Mouse (Mus musculus) limb, embryonic 12.5 days (tissue): ENCODE data around the gene Ccdc36. TPM values are rescaled to one million over a fixed set of nuclear protein-coding genes. Genes with fewer than 3 reads are reported as not detected.

ENCODE experiments used
- ATAC-seq: fragments of 200-750 bp; cut with Nextera tagmentation; 2 replicates; pipeline ENCODE4 v1.8.0; 2017; ENCODE audit warnings: low read depth, moderate TSS enrichment; ENCODE audit not compliant: insufficient number of reproducible peaks, insufficient read depth, low FRiP score, low TSS enrichment
- H3K27ac ChIP-seq: fragments of 300-500 bp; sonication (generic); 2 replicates; pipeline ENCODE4 v1.5.1; 2016; ENCODE audit warnings: mild to moderate bottlenecking, moderate library complexity
- H3K27me3 ChIP-seq: fragments of 300-500 bp; sonication (generic); 2 replicates; pipeline ENCODE4 v1.6.1; 2016; ENCODE audit warnings: mild to moderate bottlenecking, moderate library complexity
- H3K36me3 ChIP-seq: fragments of 300-500 bp; sonication (generic); 2 replicates; pipeline ENCODE4 v1.6.1; 2016; ENCODE audit warnings: mild to moderate bottlenecking, moderate library complexity
- H3K4me1 ChIP-seq: fragments of 300-500 bp; sonication (generic); replicated peaks from 2 replicates; pipeline ENCODE4 v1.6.1; 2016
- H3K4me2 ChIP-seq: fragments of 300-500 bp; sonication (generic); 2 replicates; pipeline ENCODE4 v1.6.1; 2016; ENCODE audit warnings: mild to moderate bottlenecking, moderate library complexity
- H3K4me3 ChIP-seq: fragments of 300-500 bp; sonication (generic); replicated peaks from 2 replicates; pipeline ENCODE4 v1.5.1; 2016; ENCODE audit warnings: mild to moderate bottlenecking
- H3K9ac ChIP-seq: fragments of 300-500 bp; sonication (generic); replicated peaks from 2 replicates; pipeline ENCODE4 v1.6.1; 2016; ENCODE audit warnings: mild to moderate bottlenecking, moderate library complexity
- H3K9me3 ChIP-seq: fragments of 300-500 bp; sonication (generic); 2 replicates; pipeline ENCODE4 v1.6.1; 2016; ENCODE audit warnings: mild to moderate bottlenecking, moderate library complexity
- WGBS: fragments of 180-500 bp; shearing (Covaris S2); methylation state at CpG from one replicate; pipeline ENCODE4 v1.1.7; 2016; 5-methylcytosine and 5-hydroxymethylcytosine counted together
- polyA plus RNA-seq: library from polyadenylated mRNA; unstranded; fragments of >200 nt; fragmentation: Nextera tagmentation; extraction: Ambion mirVana; gene quantifications from 2 replicates; pipeline ENCODE4 v1.2.1, GENCODE M21; 2016

The Ccdc36 gene
- 2.1 and 2.4 TPM in 2 replicates for polyA plus RNA-seq

DNA sequence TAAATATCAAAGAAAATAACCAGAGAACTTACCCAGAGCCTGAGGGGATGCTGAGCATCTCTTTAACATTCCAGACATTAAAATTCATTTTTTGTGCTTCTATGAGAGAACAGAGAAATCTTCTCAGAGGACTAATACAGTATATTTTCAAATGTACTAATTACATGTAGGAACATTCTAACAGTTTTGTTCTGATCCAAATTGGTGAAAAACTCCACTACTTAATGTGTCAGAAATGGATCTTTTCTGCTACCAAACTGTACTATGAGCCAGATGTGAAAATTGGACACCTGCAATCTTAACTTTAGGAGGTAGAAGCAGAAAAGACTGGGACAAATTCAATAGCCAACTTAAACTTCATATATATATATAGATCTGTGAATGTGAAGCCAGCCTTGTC, at the start of gene Ccdc36:
Gene Ccdc36 (minus strand): TSS at position 101 of the 400 bp plus-strand sequence.
- Histone ChIP-seq H3K9ac (no peak within 1 kb of the TSS), H3K9me3 (no peaks in the 10 kb centered on the region), H3K4me3 (no peak within 1 kb of the TSS), H3K36me3 (no peaks in the 10 kb centered on the region), H3K27ac (no peak within 1 kb of the TSS), H3K4me1 (0 out of 2 replicates have a peak, but pooled peaks cover 5% of the 10 kb centered on the region), H3K27me3 (no peaks in the 10 kb centered on the region), H3K4me2 (no peak within 1 kb of the TSS)
- ATAC-seq, result no peak

DNA sequence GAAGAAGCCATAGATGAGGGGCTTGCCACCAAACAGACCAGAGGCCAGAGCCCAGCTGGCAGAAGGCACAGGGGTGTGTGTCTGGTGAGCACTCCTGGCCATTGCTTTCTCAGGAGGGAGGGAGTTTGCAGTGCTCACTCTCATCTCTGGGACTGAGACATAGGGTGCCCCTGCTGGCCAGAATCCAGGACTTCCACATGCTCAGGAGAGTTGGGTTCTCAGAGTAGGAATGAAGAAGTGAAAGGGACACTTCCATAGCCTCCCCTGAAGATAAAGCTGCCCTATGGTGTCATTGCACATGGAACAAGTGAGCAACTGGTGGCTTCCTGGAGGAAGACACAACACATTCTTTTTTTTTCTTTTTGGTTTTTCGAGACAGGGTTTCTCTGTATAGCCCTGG, 46.2 kb upstream of the Ccdc36 start:
- Histone ChIP-seq H3K27ac (no peak overlapping the region), H3K36me3 (no peaks in the 10 kb centered on the region), H3K9me3 (no peaks in the 10 kb centered on the region), H3K27me3 (no peaks in the 10 kb centered on the region), H3K4me1 (peaks cover 7% of the 10 kb centered on the region), H3K4me2 (no peak overlapping the region), H3K4me3 (no peak overlapping the region), H3K9ac (no peak overlapping the region)
- WGBS, result 53% methylated on average over 1 of the region's 1 CpGs
- ATAC-seq, result no peak

DNA sequence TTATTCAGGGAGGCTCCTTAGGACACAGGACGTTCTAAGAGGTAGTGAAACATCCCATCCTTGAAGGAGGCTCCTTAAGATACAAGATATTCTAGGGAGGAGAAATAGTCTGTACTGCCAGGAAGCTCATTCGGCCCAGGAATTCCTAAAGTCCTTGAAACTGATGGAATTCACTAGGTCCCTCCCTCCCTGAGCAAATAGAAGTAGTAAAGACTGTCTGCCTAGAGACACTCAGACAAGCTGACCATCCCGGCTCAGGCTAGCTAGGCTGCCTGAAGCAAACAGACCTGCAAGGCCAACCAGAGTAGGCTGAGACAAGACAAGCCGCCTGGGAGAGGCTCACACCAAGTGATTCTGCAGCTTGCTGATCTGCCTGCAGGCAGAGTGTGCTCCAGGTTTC, 41.6 kb upstream of the Ccdc36 start:
- Histone ChIP-seq H3K36me3 (peaks cover 30% of the 10 kb centered on the region), H3K4me2 (no peak overlapping the region), H3K4me3 (no peak overlapping the region), H3K9me3 (peaks cover 3% of the 10 kb centered on the region; the same call in 1 of the 2 replicates), H3K27ac (no peak overlapping the region), H3K4me1 (no peaks in the 10 kb centered on the region), H3K9ac (no peak overlapping the region), H3K27me3 (no peaks in the 10 kb centered on the region)
- no peak for ATAC-seq
- WGBS, result 68% methylated on average over 4 of the region's 4 CpGs

DNA sequence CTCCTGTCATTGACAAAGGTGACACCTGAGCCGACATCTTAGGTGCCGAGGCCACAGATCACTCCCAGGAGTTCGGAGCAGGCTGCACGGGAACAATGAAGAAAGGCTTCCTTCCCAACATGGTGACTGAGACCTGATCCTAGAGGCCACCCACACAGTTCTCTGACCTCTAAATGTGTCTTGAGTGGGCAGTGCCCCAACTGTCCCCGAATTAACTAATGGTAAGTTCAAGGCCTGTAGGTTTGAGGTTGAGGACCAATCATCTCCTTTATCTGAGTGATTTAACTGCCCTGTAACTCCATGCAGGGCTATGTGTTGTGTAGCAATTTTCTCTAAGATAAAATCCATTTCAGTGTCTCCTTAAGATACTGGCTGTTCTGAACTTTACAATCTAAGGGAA, 41.1 kb upstream of the Ccdc36 start:
- no peak overlapping the region for H3K4me3 ChIP-seq
- no peak for ATAC-seq
- no peak overlapping the region for H3K9ac ChIP-seq
- H3K4me2 ChIP-seq, result no peak overlapping the region
- H3K4me1 ChIP-seq, result no peaks in the 10 kb centered on the region
- H3K36me3 ChIP-seq, result peaks cover 34% of the 10 kb centered on the region
- WGBS, result 79% methylated on average over 5 of the region's 5 CpGs
- H3K27ac ChIP-seq, result no peak overlapping the region
- H3K9me3 ChIP-seq, result peaks cover 3% of the 10 kb centered on the region; the same call in 1 of the 2 replicates
- no peaks in the 10 kb centered on the region for H3K27me3 ChIP-seq

DNA sequence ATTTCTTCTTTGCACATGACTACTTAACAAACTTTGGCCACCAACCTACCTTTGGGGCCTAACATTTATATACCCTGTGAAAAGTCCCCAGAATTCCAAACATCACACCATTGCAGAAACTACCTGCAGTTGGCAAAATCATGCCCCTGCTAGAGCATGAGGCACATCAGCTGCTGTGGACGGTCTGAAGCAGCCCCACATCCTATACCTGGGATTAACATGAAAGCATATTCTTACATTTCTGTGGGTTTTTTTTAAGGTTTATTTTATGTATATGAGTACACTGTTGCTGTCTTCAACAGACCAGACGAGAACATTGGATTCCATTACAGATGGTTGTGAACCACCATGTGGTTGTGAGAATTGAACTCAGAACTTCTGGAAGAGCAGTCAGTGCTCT, 37.9 kb upstream of the Ccdc36 start:
- Histone ChIP-seq H3K36me3 (peaks cover 52% of the 10 kb centered on the region), H3K9ac (no peak overlapping the region), H3K4me1 (peaks cover 10% of the 10 kb centered on the region), H3K4me2 (no peak overlapping the region), H3K27me3 (no peaks in the 10 kb centered on the region), H3K4me3 (no peak overlapping the region), H3K9me3 (peaks cover 3% of the 10 kb centered on the region; the same call in 1 of the 2 replicates), H3K27ac (no peak overlapping the region)
- no peak for ATAC-seq
- WGBS, result 93% methylated on average over 2 of the region's 2 CpGs

DNA sequence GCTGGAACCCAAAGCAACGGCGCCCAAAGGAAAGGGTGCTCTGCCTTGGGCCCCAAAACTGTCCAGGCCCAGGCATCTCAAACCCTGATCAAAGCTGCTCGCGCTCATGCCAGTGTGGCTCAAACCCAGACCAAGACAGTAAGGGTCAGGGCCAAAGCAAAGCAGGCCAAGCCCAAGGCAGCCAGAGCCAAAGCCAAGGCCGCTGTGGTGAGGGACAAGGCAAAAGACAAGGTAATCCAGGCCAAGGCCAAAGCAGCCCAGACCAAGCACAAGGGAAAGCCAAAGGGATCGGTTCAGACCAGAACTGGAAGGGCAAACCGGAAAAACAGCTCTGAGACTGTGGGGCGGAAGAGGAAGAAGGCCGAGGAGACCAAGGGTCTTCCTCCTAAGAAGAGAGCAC, 35.4 kb upstream of the Ccdc36 start:
- Histone ChIP-seq H3K9me3 (peaks cover 3% of the 10 kb centered on the region; the same call in 1 of the 2 replicates), H3K9ac (no peak overlapping the region), H3K4me1 (peaks cover 12% of the 10 kb centered on the region), H3K27ac (no peak overlapping the region), H3K4me2 (no peak overlapping the region), H3K36me3 (peaks cover 52% of the 10 kb centered on the region), H3K4me3 (no peak overlapping the region), H3K27me3 (no peaks in the 10 kb centered on the region)
- ATAC-seq, result no peak
- 96% methylated on average over 9 of the region's 9 CpGs for WGBS

DNA sequence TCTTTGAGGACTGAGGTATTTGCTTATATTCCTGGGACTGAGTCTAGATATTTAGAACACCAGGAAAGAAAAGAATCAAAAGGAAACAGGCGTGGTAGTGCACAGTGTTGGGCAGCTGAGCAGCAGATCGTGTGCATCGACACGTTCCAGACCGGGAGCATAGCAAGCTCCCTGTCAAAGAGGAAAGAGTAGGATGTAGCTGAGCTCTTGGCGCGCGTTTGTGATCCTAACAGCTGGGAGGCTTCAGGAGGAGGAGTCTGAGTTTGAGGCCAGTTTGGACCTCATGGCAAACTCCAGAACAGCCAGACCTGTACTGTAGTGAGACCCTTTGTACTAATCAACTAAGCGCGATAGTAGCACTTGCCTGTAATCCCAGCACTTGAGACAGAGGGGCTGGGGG, 33.9 kb upstream of the Ccdc36 start:
- peaks cover 12% of the 10 kb centered on the region for H3K4me1 ChIP-seq
- no peak overlapping the region for H3K9ac ChIP-seq
- no peak overlapping the region for H3K4me3 ChIP-seq
- no peak for ATAC-seq
- 93% methylated on average over 10 of the region's 10 CpGs for WGBS
- no peak overlapping the region for H3K27ac ChIP-seq
- no peaks in the 10 kb centered on the region for H3K27me3 ChIP-seq
- H3K9me3 ChIP-seq, result no peaks in the 10 kb centered on the region
- 0 out of 2 replicates have a peak overlapping the region, but pooled peaks have one; percentile 92 for H3K4me2 ChIP-seq
- H3K36me3 ChIP-seq, result peaks cover 45% of the 10 kb centered on the region

DNA sequence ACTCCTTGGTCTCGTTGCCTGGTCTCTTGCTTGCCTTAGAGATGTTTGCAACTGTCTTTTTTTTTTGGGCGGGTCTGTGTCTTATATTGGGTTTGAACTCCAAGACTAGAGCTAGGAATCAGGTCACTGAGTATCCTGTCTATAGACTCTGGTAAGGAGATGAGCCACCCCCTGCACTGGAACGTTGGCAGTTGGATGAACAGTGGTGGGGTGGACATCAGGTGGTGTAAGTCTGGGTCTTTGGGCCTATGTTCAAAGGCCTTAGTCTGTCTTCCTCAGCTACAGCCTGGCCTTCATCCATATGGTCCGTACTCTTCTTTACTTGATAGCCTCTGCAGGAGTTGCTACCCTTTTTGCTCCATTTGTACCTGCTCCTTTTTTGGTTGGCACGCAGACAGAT, 33.4 kb upstream of the Ccdc36 start:
- no peak for ATAC-seq
- Histone ChIP-seq H3K36me3 (peaks cover 40% of the 10 kb centered on the region), H3K9ac (no peak overlapping the region; the same call in 1 of the 2 replicates), H3K4me1 (peaks cover 12% of the 10 kb centered on the region), H3K27me3 (no peaks in the 10 kb centered on the region), H3K27ac (no peak overlapping the region), H3K4me2 (peak overlapping the region; percentile 92), H3K9me3 (no peaks in the 10 kb centered on the region), H3K4me3 (peak overlapping the region; percentile 91)
- 90% methylated on average over 5 of the region's 5 CpGs for WGBS

DNA sequence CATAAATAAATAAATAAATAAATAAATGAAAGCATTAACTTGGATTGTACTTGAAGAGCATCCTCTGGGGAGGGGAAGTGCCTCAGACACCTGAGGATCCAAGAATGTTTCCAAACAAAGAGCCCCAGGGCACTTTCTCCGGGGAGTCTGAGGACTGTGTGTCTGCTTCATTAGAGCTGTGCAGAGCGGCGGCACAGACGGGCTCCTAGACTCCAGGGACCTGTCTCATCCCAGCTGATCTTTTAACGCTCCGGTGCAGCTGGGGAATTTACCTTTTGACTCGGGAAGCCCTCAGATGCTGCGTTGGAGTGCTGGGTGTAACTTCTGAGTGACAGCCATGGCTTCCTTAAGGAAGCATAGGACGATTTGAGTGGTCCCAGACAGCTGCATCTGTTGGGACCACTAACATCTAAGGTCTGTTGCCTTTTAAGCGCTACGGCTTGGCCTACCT, 32.9 kb upstream of the Ccdc36 start, which contains the start of gene Klhdc8b:
Gene Klhdc8b (minus strand): TSS at position 401 of the 451 bp plus-strand sequence.
- peaks cover 12% of the 10 kb centered on the region for H3K4me1 ChIP-seq
- peak within 1 kb of the TSS; percentile 90 for H3K9ac ChIP-seq
- no peaks in the 10 kb centered on the region for H3K9me3 ChIP-seq
- H3K36me3 ChIP-seq, result peaks cover 35% of the 10 kb centered on the region
- peak within 1 kb of the TSS; percentile 87 for H3K27ac ChIP-seq
- H3K4me2 ChIP-seq, result peak within 1 kb of the TSS; percentile 92
- H3K27me3 ChIP-seq, result no peaks in the 10 kb centered on the region
- 26% methylated on average over 11 of the region's 11 CpGs for WGBS
- no peak for ATAC-seq
- H3K4me3 ChIP-seq, result peak within 1 kb of the TSS; percentile 91

DNA sequence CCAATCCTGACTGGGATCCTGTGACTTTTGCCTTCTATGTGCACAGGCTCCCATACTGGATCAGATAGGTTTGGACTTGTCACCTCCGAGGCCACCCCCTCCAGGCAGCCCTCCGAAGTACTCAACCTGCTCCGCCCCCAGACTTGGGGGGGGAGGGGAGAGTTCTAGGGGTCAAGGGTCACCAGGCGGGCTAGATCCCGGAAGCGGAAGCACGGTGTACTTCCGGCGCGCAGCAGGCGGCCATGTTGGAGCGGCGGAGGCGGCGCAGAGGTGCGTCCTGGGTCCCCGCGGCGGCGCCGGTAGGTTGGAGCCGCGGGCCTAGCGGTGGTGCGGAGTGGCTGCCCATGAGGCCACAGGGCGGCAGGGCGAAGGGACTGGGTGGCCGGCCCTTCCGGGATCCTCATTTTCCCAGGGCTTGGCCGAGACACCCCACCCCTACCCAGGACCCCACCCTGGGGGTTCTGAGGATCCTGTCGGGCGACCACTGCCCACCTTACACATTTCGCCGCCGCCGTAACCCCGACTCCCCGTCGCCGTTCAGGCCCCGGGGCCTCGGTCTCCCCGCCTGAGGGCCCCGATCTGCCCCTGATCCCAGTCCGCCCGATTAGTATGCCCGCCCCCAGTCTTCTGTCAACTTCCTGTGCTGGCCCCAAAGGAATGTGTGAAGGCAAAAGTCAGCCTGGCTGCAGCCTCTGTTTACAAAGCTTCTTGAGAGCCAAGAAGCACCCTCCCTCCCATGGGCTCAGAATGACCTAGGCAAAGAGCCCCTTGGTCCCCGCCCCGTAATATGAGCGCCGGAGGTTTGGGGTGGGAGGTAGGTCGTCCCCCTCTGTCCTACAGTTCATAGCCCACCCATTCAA, 32.3 kb upstream of the Ccdc36 start, which contains the start of gene Ccdc71:
Gene Ccdc71 (plus strand): TSS at position 209 of the 860 bp plus-strand sequence.
- ATAC-seq, result peak; percentile 66
- Histone ChIP-seq H3K4me3 (peak within 1 kb of the TSS; percentile 91), H3K27ac (peak within 1 kb of the TSS; percentile 87), H3K4me1 (peaks cover 12% of the 10 kb centered on the region), H3K27me3 (no peaks in the 10 kb centered on the region), H3K9me3 (no peaks in the 10 kb centered on the region), H3K36me3 (peaks cover 29% of the 10 kb centered on the region), H3K9ac (peak within 1 kb of the TSS; percentile 90), H3K4me2 (peak within 1 kb of the TSS; percentile 92)
- under 1% methylated on average over 52 of the region's 52 CpGs for WGBS

DNA sequence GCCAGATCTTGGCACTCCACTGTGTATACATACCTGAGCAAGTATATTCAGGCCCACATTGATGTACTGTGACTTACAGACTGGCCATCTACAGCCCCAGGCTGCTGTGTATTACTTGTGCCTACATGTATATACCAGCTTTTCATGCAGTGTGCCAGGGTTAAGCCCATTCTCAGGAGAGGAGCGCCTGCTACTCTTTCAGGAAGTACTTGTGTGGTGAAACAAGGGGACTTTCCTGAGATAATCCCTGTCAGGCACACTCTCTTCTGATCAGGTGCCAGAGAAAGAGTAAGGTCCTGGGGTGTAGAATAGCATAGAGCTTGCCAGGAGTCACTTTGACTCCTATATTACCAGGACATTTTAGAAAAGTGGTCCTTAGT, 31.6 kb upstream of the Ccdc36 start:
- peak overlapping the region; percentile 91 for H3K4me3 ChIP-seq
- H3K4me2 ChIP-seq, result peak overlapping the region; percentile 92
- H3K4me1 ChIP-seq, result peaks cover 12% of the 10 kb centered on the region
- no peaks in the 10 kb centered on the region for H3K9me3 ChIP-seq
- H3K27ac ChIP-seq, result peak overlapping the region; percentile 87; the same call in 1 of the 2 replicates
- H3K9ac ChIP-seq, result no peak overlapping the region
- ATAC-seq, result no peak
- WGBS, result 95% methylated on average over 1 of the region's 1 CpGs
- H3K36me3 ChIP-seq, result peaks cover 22% of the 10 kb centered on the region
- H3K27me3 ChIP-seq, result no peaks in the 10 kb centered on the region
